Mouse (Mus musculus) cerebellum, adult 2 months (tissue): ENCODE data around the gene Stx5a. TPM values are rescaled to one million over a fixed set of nuclear protein-coding genes. Genes with fewer than 3 reads are reported as not detected.
"Not testable (repeated sequence)": the region's sequence is repeated elsewhere in the genome, so short reads cannot be mapped to it uniquely, and the experiment has no call there.

Experiments
- DNase-seq, 2 experiments: peaks; one replicate each; pipeline ENCODE4 v3.0.0; 2021
- H3K27ac ChIP-seq: fragments of 200-500 bp; 2 replicates; pipeline ENCODE4 v1.5.1; 2012; ENCODE audit warnings: low read length, control low read depth, inconsistent platforms; ENCODE audit not compliant: insufficient read depth
- H3K27me3 ChIP-seq: fragments of 200-500 bp; 2 replicates; pipeline ENCODE4 v1.6.1; 2012; ENCODE audit warnings: inconsistent platforms, mild to moderate bottlenecking, low read length, moderate library complexity; ENCODE audit not compliant: control insufficient read depth, insufficient read depth
- H3K4me1 ChIP-seq: fragments of 200-500 bp; 2 replicates; pipeline ENCODE4 v1.6.1; 2011; ENCODE audit warnings: low read length; ENCODE audit not compliant: control insufficient read depth, insufficient read depth
- H3K4me3 ChIP-seq: fragments of 200-500 bp; replicated peaks from 2 replicates; pipeline ENCODE3; 2011; ENCODE audit warnings: mild to moderate bottlenecking, low read depth, low read length, control low read depth; ENCODE audit not compliant: insufficient read depth
- CTCF ChIP-seq: fragments of 200-500 bp; IDR thresholded peaks from 2 replicates; pipeline ENCODE4 v1.5.1; 2011; ENCODE audit warnings: low read depth, mild to moderate bottlenecking, control low read depth, low read length, moderate library complexity, borderline replicate concordance; ENCODE audit not compliant: insufficient read depth
- POLR2A ChIP-seq: fragments of 200-500 bp; IDR thresholded peaks from 2 replicates; pipeline ENCODE4 v1.6.1; 2011; ENCODE audit warnings: low read length, control low read depth, borderline replicate concordance; ENCODE audit not compliant: insufficient read depth
- WGBS: fragments of 180-500 bp; shearing (Covaris S2); methylation state at CpG from one replicate; pipeline ENCODE4 v1.1.7; 2018; 5-methylcytosine and 5-hydroxymethylcytosine counted together
- polyA plus RNA-seq: library from polyadenylated mRNA; depleted of rRNA; stranded (reverse); fragments of >200 nt; gene quantifications from 2 replicates; pipeline ENCODE4 v1.2.3, GENCODE M21; 2012

Gene Stx5a
- polyA plus RNA-seq, 1 experiment = 116 TPM

GRCm38 (mm10) chr19:8725081-8725613 is 16.1 kb upstream of the Stx5a start:
- TF ChIP-seq CTCF (no peak), POLR2A (no peak)
- DNase-seq = no peak

GRCm38 (mm10) chr19:8726609-8727390 is 14.4 kb upstream of the Stx5a start:
- no peak for DNase-seq
- TF ChIP-seq POLR2A (no peak), CTCF (no peak)
- 32% methylated on average over 3 of the region's 3 CpGs for WGBS
- Histone ChIP-seq H3K27ac (no peak overlapping the region), H3K4me1 (peaks cover 5% of the 10 kb centered on the region; the same call in 1 of the 2 replicates), H3K4me3 (no peak overlapping the region), H3K27me3 (no peaks in the 10 kb centered on the region)

More at GRCm38 (mm10) chr19:8725081-8725613, 16.1 kb upstream of the Stx5a start:
- no peaks in the 10 kb centered on the region for H3K27me3 ChIP-seq
- no peak overlapping the region for H3K27ac ChIP-seq
- no peak overlapping the region for H3K4me3 ChIP-seq
- peaks cover 10% of the 10 kb centered on the region for H3K4me1 ChIP-seq
- 40% methylated on average over 4 of the region's 4 CpGs for WGBS

- H3K27me3 ChIP-seq = no peaks in the 10 kb centered on the region
- peaks cover 5% of the 10 kb centered on the region; the same call in 1 of the 2 replicates for H3K4me1 ChIP-seq
- DNase-seq = no peak
- no peak for TF ChIP-seq CTCF
- TF ChIP-seq POLR2A = no peak
- 38% methylated on average over 5 of the region's 5 CpGs for WGBS
- no peak overlapping the region for H3K4me3 ChIP-seq
- H3K27ac ChIP-seq = no peak overlapping the region
Measured at GRCm38 (mm10) chr19:8727495-8728114, 13.6 kb upstream of the Stx5a start.

- not testable (repeated sequence) for H3K4me1 ChIP-seq, H3K27me3 ChIP-seq, DNase-seq, H3K27ac ChIP-seq, H3K4me3 ChIP-seq
- 50% methylated on average over 3 of the region's 3 CpGs for WGBS
Measured at GRCm38 (mm10) chr19:8728335-8729099, 12.7 kb upstream of the Stx5a start.

GRCm38 (mm10) chr19:8734334-8734733 is 6.9 kb upstream of the Stx5a start:
- TF ChIP-seq CTCF (no peak), POLR2A (no peak)

GRCm38 (mm10) chr19:8735389-8736159 is 5.6 kb upstream of the Stx5a start, which contains the start of gene Wdr74:
TSS of gene Wdr74 (plus strand) at chr19:8735827.
- H3K27ac ChIP-seq = peak within 1 kb of the TSS; percentile 44; the same call in 1 of the 2 replicates
- peaks cover 2% of the 10 kb centered on the region; the same call in 1 of the 2 replicates for H3K4me1 ChIP-seq
- TF ChIP-seq CTCF (no peak), POLR2A (peak; percentile 94)
- under 1% methylated on average over 32 of the region's 32 CpGs for WGBS
- H3K4me3 ChIP-seq = peak within 1 kb of the TSS; percentile 84
- no peaks in the 10 kb centered on the region for H3K27me3 ChIP-seq
- peak; percentile 92 to 94 for DNase-seq

More at GRCm38 (mm10) chr19:8734334-8734733, 6.9 kb upstream of the Stx5a start:
- H3K27me3 ChIP-seq = no peaks in the 10 kb centered on the region
- H3K27ac ChIP-seq = no peak overlapping the region
- no peaks in the 10 kb centered on the region; the same call in 1 of the 2 replicates for H3K4me1 ChIP-seq
- 79% methylated on average over 3 of the region's 3 CpGs for WGBS
- DNase-seq = no peak
- H3K4me3 ChIP-seq = no peak overlapping the region

- Histone ChIP-seq H3K27me3 (no peaks in the 10 kb centered on the region), H3K27ac (no peak overlapping the region), H3K4me3 (peak overlapping the region; percentile 84), H3K4me1 (peaks cover 2% of the 10 kb centered on the region; the same call in 1 of the 2 replicates)
- WGBS = 2% methylated on average over 11 of the region's 11 CpGs
- TF ChIP-seq CTCF (no peak), POLR2A (no peak)
- DNase-seq = no peak
Measured at GRCm38 (mm10) chr19:8736160-8736467, 5.1 kb upstream of the Stx5a start.
